Mouse (Mus musculus) brain, embryonic 14.5 days (tissue): ENCODE data around the gene Cilp. TPM values are rescaled to one million over a fixed set of nuclear protein-coding genes. Genes with fewer than 3 reads are reported as not detected.

Source experiments
- DNase-seq: peaks from one replicate; pipeline ENCODE4 v3.0.0-alpha.2; 2011; ENCODE audit warnings: low read depth
- CTCF ChIP-seq: fragments of 200-500 bp; IDR thresholded peaks from 2 replicates; pipeline ENCODE4 v1.5.1; 2012; ENCODE audit warnings: inconsistent platforms, mild to moderate bottlenecking, moderate library complexity, borderline replicate concordance; ENCODE audit not compliant: insufficient read depth, insufficient read length; ENCODE audit errors: extremely low read depth
- POLR2A ChIP-seq: fragments of 200-500 bp; IDR thresholded peaks from 2 replicates; pipeline ENCODE4 v1.6.1; 2012; ENCODE audit warnings: mild to moderate bottlenecking, inconsistent platforms, borderline replicate concordance; ENCODE audit not compliant: poor library complexity, insufficient read depth, insufficient read length, severe bottlenecking; ENCODE audit errors: extremely low read depth
- polyA plus RNA-seq: library from polyadenylated mRNA; depleted of rRNA; stranded (reverse); fragments of >200 nt; gene quantifications from 2 replicates; pipeline ENCODE4 v1.2.3, GENCODE M21; 2012; rRNA removed

The Cilp gene
- polyA plus RNA-seq, 1 experiment: 0.31 TPM

- no peak for DNase-seq
- TF ChIP-seq POLR2A (no peak), CTCF (no peak)
Observed at GRCm38 (mm10) chr9:65304300-65304699, 39.3 kb downstream of the Cilp start.

- DNase-seq: no peak
- TF ChIP-seq POLR2A (no peak), CTCF (no peak)
Observed at GRCm38 (mm10) chr9:65306672-65307071, 41.7 kb downstream of the Cilp start.

GRCm38 (mm10) chr9:65308011-65308410 lies 43.0 kb downstream of the Cilp start:
- no peak for TF ChIP-seq POLR2A
- no peak for TF ChIP-seq CTCF
- DNase-seq: no peak

GRCm38 (mm10) chr9:65312669-65313357 lies 47.8 kb downstream of the Cilp start:
- DNase-seq: no peak
- TF ChIP-seq CTCF (no peak), POLR2A (no peak)

- no peak for TF ChIP-seq POLR2A
- no peak for TF ChIP-seq CTCF
- no peak for DNase-seq
Observed at GRCm38 (mm10) chr9:65313846-65314245, 48.9 kb downstream of the Cilp start.

GRCm38 (mm10) chr9:65322255-65322900 lies 57.4 kb downstream of the Cilp start:
- TF ChIP-seq CTCF: no peak
- no peak for TF ChIP-seq POLR2A
- no peak for DNase-seq

GRCm38 (mm10) chr9:65325971-65326370 lies 61.0 kb downstream of the Cilp start:
- DNase-seq: no peak
- no peak for TF ChIP-seq CTCF
- TF ChIP-seq POLR2A: no peak

GRCm38 (mm10) chr9:65327371-65327770 lies 62.4 kb downstream of the Cilp start:
- no peak for DNase-seq
- TF ChIP-seq POLR2A (no peak), CTCF (no peak)

Other genes with a start within 250 kb of the Cilp start
- gene Hacd3, start 243.5 kb upstream of the Cilp start, polyA plus RNA-seq: 113 and 117 TPM in 2 replicates
- 51.3 and 58.3 TPM in 2 replicates for gene Dpp8, start 232.8 kb upstream of the Cilp start, polyA plus RNA-seq
- 26.2 and 33.3 TPM in 2 replicates for gene Igdcc4, start 163.7 kb upstream of the Cilp start, polyA plus RNA-seq
- 15.0 and 19.6 TPM in 2 replicates for gene Igdcc3, start 124.0 kb upstream of the Cilp start, polyA plus RNA-seq
- gene Parp16, start 69.8 kb upstream of the Cilp start, polyA plus RNA-seq: 5.8 and 6.2 TPM in 2 replicates
- gene Clpx, start 29.1 kb downstream of the Cilp start, polyA plus RNA-seq: 18.0 and 20.1 TPM in 2 replicates
- 15.3 and 17.2 TPM in 2 replicates for gene Pdcd7, start 80.9 kb downstream of the Cilp start, polyA plus RNA-seq
- gene Ubap1l, start 95.9 kb downstream of the Cilp start, polyA plus RNA-seq: 6.8 and 10.3 TPM in 2 replicates
- gene Kbtbd13, start 126.5 kb downstream of the Cilp start, polyA plus RNA-seq: 0.57 and 0.66 TPM in 2 replicates
- 7.1 and 8.0 TPM in 2 replicates for gene Rasl12, start 133.3 kb downstream of the Cilp start, polyA plus RNA-seq
- not detected in 2 replicates for gene Slc51b, start 157.8 kb downstream of the Cilp start, polyA plus RNA-seq
- 19.9 and 22.9 TPM in 2 replicates for gene Mtfmt, start 170.6 kb downstream of the Cilp start, polyA plus RNA-seq
- gene Spg21, start 195.8 kb downstream of the Cilp start, polyA plus RNA-seq: 58.8 and 62.0 TPM in 2 replicates